ENCODE assay signal across 8 mouse cellular contexts in the genomic region with DNA sequence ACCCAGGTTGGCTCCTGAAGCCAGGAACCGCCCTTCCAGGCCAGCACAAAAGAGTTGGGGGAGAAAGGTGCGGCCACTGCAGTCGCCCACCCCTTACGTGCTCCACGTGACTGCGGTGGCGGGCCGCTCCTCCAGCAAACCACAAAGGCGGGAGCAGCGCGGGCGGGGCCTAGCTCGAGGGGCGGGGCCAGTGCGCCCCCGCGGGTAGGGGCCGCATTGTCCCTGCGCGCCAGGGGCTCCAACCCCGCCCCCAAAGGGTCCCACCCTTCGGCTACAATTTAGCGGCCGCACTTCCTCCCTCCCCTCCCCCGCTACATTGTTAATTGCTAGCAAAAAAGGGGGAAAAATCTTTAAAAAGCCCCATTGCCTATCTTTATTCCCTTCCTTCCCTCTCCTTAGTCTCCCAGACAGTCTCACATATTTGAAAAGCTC. TPM values are rescaled to one million over a fixed set of nuclear protein-coding genes. Genes with fewer than 3 reads are reported as not detected.
DNase-seq lines count a peak whose midpoint lies in the region; ATAC-seq and TF ChIP-seq lines count a peak whose summit lies in the region.

No protein-coding gene starts in this region.

- peak overlapping the region; percentile 86 for H3K4me3 ChIP-seq in embryonic facial prominence, embryonic 13.5 days
- H3K4me3 ChIP-seq in kidney, embryonic 15.5 days (replicated peaks), result peak overlapping the region; percentile 82
- peak overlapping the region; percentile 74 for H3K4me3 ChIP-seq in liver, embryonic 12.5 days
- H3K4me3 ChIP-seq in stomach, postnatal 0 days (ENCODE audit: low read depth, low read length), result peak overlapping the region; percentile 71

- H3K9ac ChIP-seq in embryonic facial prominence, embryonic 13.5 days, result peak overlapping the region; percentile 99
- peak overlapping the region; percentile 86 for H3K9ac ChIP-seq in kidney, embryonic 15.5 days
- H3K9ac ChIP-seq in liver, embryonic 12.5 days, result peak overlapping the region; percentile 94
- H3K9ac ChIP-seq in stomach, postnatal 0 days (ENCODE audit: low read length), result peak overlapping the region; percentile 74

- peaks cover 36% of the 10 kb centered on the region for H3K4me1 ChIP-seq in embryonic facial prominence, embryonic 13.5 days
- H3K4me1 ChIP-seq in kidney, embryonic 15.5 days, result peaks cover 44% of the 10 kb centered on the region
- peaks cover 71% of the 10 kb centered on the region for H3K4me1 ChIP-seq in liver, embryonic 12.5 days
- H3K4me1 ChIP-seq in stomach, postnatal 0 days (replicated peaks; ENCODE audit: control insufficient read depth, insufficient read depth), result peaks cover 5% of the 10 kb centered on the region; the same call in 1 of the 2 replicates

- peak; percentile 13; the same call in 1 of the 2 replicates for ATAC-seq in embryonic facial prominence, embryonic 13.5 days (ENCODE audit: insufficient number of reproducible peaks, insufficient read depth, low FRiP score, low TSS enrichment, low read depth)
- peak; percentile 27 for ATAC-seq in kidney, embryonic 15.5 days (replicated peaks; ENCODE audit: low FRiP score)
- ATAC-seq in liver, embryonic 12.5 days, result peak; percentile 25
- no peak; the same call in 1 of the 2 replicates for ATAC-seq in stomach, postnatal 0 days (ENCODE audit: low FRiP score, low TSS enrichment)

- DNase-seq in 3T3-L1 (ENCODE audit: low read depth, low spot score), result peak; percentile 84
- peak; percentile 87 for DNase-seq in adrenal gland, postnatal 25 days
- peak; percentile 87 to 88 for DNase-seq in heart, adult 9 months (ENCODE audit: low spot score in 2 of 2)
- DNase-seq in natural killer cell, adult 2 months (ENCODE audit: low spot score in 2 of 2), result peak; percentile 56 to 66
- DNase-seq in stomach, postnatal 0 days (ENCODE audit: low spot score), result peak; percentile 87

- under 1% methylated on average over 21 of the region's 25 CpGs for WGBS in embryonic facial prominence, embryonic 13.5 days
- WGBS in kidney, embryonic 15.5 days, result under 1% methylated on average over 25 of the region's 25 CpGs
- 0% methylated on average over 25 of the region's 25 CpGs for WGBS in liver, embryonic 12.5 days (ENCODE audit: insufficient replicate concordance)
- WGBS in stomach, postnatal 0 days, result 0% methylated on average over 25 of the region's 25 CpGs

- TF ChIP-seq CTCF in stomach, postnatal 0 days (IDR thresholded peaks at IDR 0.05; ENCODE audit: low read depth), result no peak

- H3K36me3 ChIP-seq in embryonic facial prominence, embryonic 13.5 days, result peaks cover 49% of the 10 kb centered on the region
- H3K36me3 ChIP-seq in kidney, embryonic 15.5 days, result peaks cover 47% of the 10 kb centered on the region
- peaks cover 49% of the 10 kb centered on the region for H3K36me3 ChIP-seq in liver, embryonic 12.5 days
- H3K36me3 ChIP-seq in stomach, postnatal 0 days (ENCODE audit: control insufficient read depth, insufficient read depth, low read length), result peaks cover 17% of the 10 kb centered on the region

- no peaks in the 10 kb centered on the region for H3K27me3 ChIP-seq in embryonic facial prominence, embryonic 13.5 days
- H3K27me3 ChIP-seq in kidney, embryonic 15.5 days, result no peaks in the 10 kb centered on the region
- H3K27me3 ChIP-seq in liver, embryonic 12.5 days (replicated peaks), result no peaks in the 10 kb centered on the region
- no peaks in the 10 kb centered on the region for H3K27me3 ChIP-seq in stomach, postnatal 0 days (ENCODE audit: control insufficient read depth, insufficient read depth, low read length)

- no peak for TF ChIP-seq EP300 in stomach, postnatal 0 days (optimal IDR thresholded peaks at IDR 0.05)

- H3K27ac ChIP-seq in embryonic facial prominence, embryonic 13.5 days, result peak overlapping the region; percentile 98
- peak overlapping the region; percentile 98 for H3K27ac ChIP-seq in kidney, embryonic 15.5 days
- peak overlapping the region; percentile 96 for H3K27ac ChIP-seq in liver, embryonic 12.5 days
- peak overlapping the region; percentile 91 for H3K27ac ChIP-seq in stomach, postnatal 0 days (replicated peaks)

- no peaks in the 10 kb centered on the region for H3K9me3 ChIP-seq in embryonic facial prominence, embryonic 13.5 days
- no peaks in the 10 kb centered on the region for H3K9me3 ChIP-seq in kidney, embryonic 15.5 days (replicated peaks)
- no peaks in the 10 kb centered on the region for H3K9me3 ChIP-seq in liver, embryonic 12.5 days (replicated peaks)
- no peaks in the 10 kb centered on the region for H3K9me3 ChIP-seq in stomach, postnatal 0 days (ENCODE audit: control insufficient read depth, low read length)

- H3K4me2 ChIP-seq in embryonic facial prominence, embryonic 13.5 days, result peak overlapping the region; percentile 90
- peak overlapping the region; percentile 62 for H3K4me2 ChIP-seq in kidney, embryonic 15.5 days
- H3K4me2 ChIP-seq in liver, embryonic 12.5 days, result peak overlapping the region; percentile 83
- peak overlapping the region; percentile 81 for H3K4me2 ChIP-seq in stomach, postnatal 0 days (replicated peaks; ENCODE audit: low read depth)

RNA-seq across cellular contexts. Expression of a gene that starts 1.1 kb away (rescaled TPM):
- total RNA-seq in adrenal gland, postnatal 25 days (2021), result 192 and 221 TPM in 2 replicates
- polyA plus RNA-seq in embryonic facial prominence, embryonic 13.5 days (2015; fragmentation: Nextera tagmentation; extraction: Ambion mirVana), result 1,166 and 1,221 TPM in 2 replicates
- polyA plus RNA-seq in kidney, embryonic 15.5 days (2015; fragmentation: Nextera tagmentation; extraction: Ambion mirVana), result 951 and 997 TPM in 2 replicates
- 577 and 600 TPM in 2 replicates for polyA plus RNA-seq in liver, embryonic 12.5 days (2016; fragmentation: Nextera tagmentation; extraction: Ambion mirVana)
- polyA plus RNA-seq in stomach, postnatal 0 days (2015; fragmentation: Nextera tagmentation; extraction: Ambion mirVana), result 251 and 296 TPM in 2 replicates

RNA-seq across cellular contexts. Expression of a gene that starts 4.3 kb away (rescaled TPM):
- total RNA-seq in adrenal gland, postnatal 25 days (2021), result 30.1 and 31.1 TPM in 2 replicates
- polyA plus RNA-seq in embryonic facial prominence, embryonic 13.5 days (2015; fragmentation: Nextera tagmentation; extraction: Ambion mirVana), result 15.7 and 21.0 TPM in 2 replicates
- polyA plus RNA-seq in kidney, embryonic 15.5 days (2015; fragmentation: Nextera tagmentation; extraction: Ambion mirVana), result 16.5 TPM in 2 replicates
- polyA plus RNA-seq in liver, embryonic 12.5 days (2016; fragmentation: Nextera tagmentation; extraction: Ambion mirVana), result 14.2 and 15.0 TPM in 2 replicates
- polyA plus RNA-seq in stomach, postnatal 0 days (2015; fragmentation: Nextera tagmentation; extraction: Ambion mirVana), result 2.1 and 2.2 TPM in 2 replicates

RNA-seq across cellular contexts. Expression of a gene that starts 14.0 kb away (rescaled TPM):
- 61.0 and 94.1 TPM in 2 replicates for total RNA-seq in adrenal gland, postnatal 25 days (2021)
- 61.0 and 67.2 TPM in 2 replicates for polyA plus RNA-seq in embryonic facial prominence, embryonic 13.5 days (2015; fragmentation: Nextera tagmentation; extraction: Ambion mirVana)
- polyA plus RNA-seq in kidney, embryonic 15.5 days (2015; fragmentation: Nextera tagmentation; extraction: Ambion mirVana), result 42.3 and 44.6 TPM in 2 replicates
- polyA plus RNA-seq in liver, embryonic 12.5 days (2016; fragmentation: Nextera tagmentation; extraction: Ambion mirVana), result 38.0 and 43.1 TPM in 2 replicates
- 41.0 and 43.5 TPM in 2 replicates for polyA plus RNA-seq in stomach, postnatal 0 days (2015; fragmentation: Nextera tagmentation; extraction: Ambion mirVana)

RNA-seq across cellular contexts. Expression of a gene that starts 15.5 kb away (rescaled TPM):
- total RNA-seq in adrenal gland, postnatal 25 days (2021), result 7.6 and 11.7 TPM in 2 replicates
- polyA plus RNA-seq in embryonic facial prominence, embryonic 13.5 days (2015; fragmentation: Nextera tagmentation; extraction: Ambion mirVana), result 20.1 and 27.7 TPM in 2 replicates
- polyA plus RNA-seq in kidney, embryonic 15.5 days (2015; fragmentation: Nextera tagmentation; extraction: Ambion mirVana), result 25.3 and 25.4 TPM in 2 replicates
- polyA plus RNA-seq in liver, embryonic 12.5 days (2016; fragmentation: Nextera tagmentation; extraction: Ambion mirVana), result 16.8 and 19.9 TPM in 2 replicates
- 74.8 and 79.5 TPM in 2 replicates for polyA plus RNA-seq in stomach, postnatal 0 days (2015; fragmentation: Nextera tagmentation; extraction: Ambion mirVana)

RNA-seq across cellular contexts. Expression of a gene that starts 24.1 kb away (rescaled TPM):
- total RNA-seq in adrenal gland, postnatal 25 days (2021), result 8.7 and 9.8 TPM in 2 replicates
- polyA plus RNA-seq in embryonic facial prominence, embryonic 13.5 days (2015; fragmentation: Nextera tagmentation; extraction: Ambion mirVana), result 49.0 and 53.5 TPM in 2 replicates
- polyA plus RNA-seq in kidney, embryonic 15.5 days (2015; fragmentation: Nextera tagmentation; extraction: Ambion mirVana), result 58.0 and 65.7 TPM in 2 replicates
- polyA plus RNA-seq in liver, embryonic 12.5 days (2016; fragmentation: Nextera tagmentation; extraction: Ambion mirVana), result 29.5 and 29.8 TPM in 2 replicates
- 27.3 and 27.4 TPM in 2 replicates for polyA plus RNA-seq in stomach, postnatal 0 days (2015; fragmentation: Nextera tagmentation; extraction: Ambion mirVana)
